Mouse (Mus musculus) C2C12 (cell line): Measurements from ENCODE around the gene Nfya.

Experiments used
- CEBPB ChIP-seq: IDR thresholded peaks from one replicate; pipeline ENCODE4 v1.6.1; 2011; ENCODE audit warnings: low read depth, mild to moderate bottlenecking, control low read depth, moderate library complexity
- CTCF ChIP-seq: IDR thresholded peaks from one replicate; pipeline ENCODE4 v1.5.1; 2011; ENCODE audit not compliant: control insufficient read depth, insufficient read depth, insufficient read length
- MAX ChIP-seq: IDR thresholded peaks from one replicate; pipeline ENCODE4 v1.6.1; 2011; ENCODE audit warnings: mild to moderate bottlenecking, control low read depth
- MYOD1 ChIP-seq: IDR thresholded peaks from one replicate; pipeline ENCODE4 v1.6.1; 2011; ENCODE audit warnings: low read depth; ENCODE audit not compliant: control insufficient read depth, insufficient read length
- MYOG ChIP-seq: IDR thresholded peaks from one replicate; pipeline ENCODE4 v1.6.1; 2011; ENCODE audit not compliant: control insufficient read depth, insufficient read length; ENCODE audit errors: extremely low read depth
- USF1 ChIP-seq: IDR thresholded peaks from one replicate; pipeline ENCODE4 v1.6.1; 2011; ENCODE audit warnings: low read depth, mild to moderate bottlenecking, control low read depth, moderate library complexity

- TF ChIP-seq CTCF (no peak), MYOD1 (no peak), USF1 (no peak), MAX (no peak), MYOG (no peak), CEBPB (no peak)
Measured at GRCm38 (mm10) chr17:48347287-48347686, 62.4 kb downstream of the Nfya start.
